Mouse (Mus musculus) embryonic facial prominence, embryonic 14.5 days (tissue): Measurements from ENCODE around the gene Olfr734. TPM values are rescaled to one million over a fixed set of nuclear protein-coding genes. Genes with fewer than 3 reads are reported as not detected.

Experiments
- polyA plus RNA-seq: library from polyadenylated mRNA; unstranded; fragments of >200 nt; fragmentation: Nextera tagmentation; extraction: Ambion mirVana; gene quantifications from 2 replicates; pipeline ENCODE4 v1.2.1, GENCODE M21; 2014

Olfr734 gene
- polyA plus RNA-seq, 1 experiment from 2014 or later, result not detected

Other genes with a start within 250 kb of the Olfr734 start
- gene Olfr726, start 235.8 kb downstream of the Olfr734 start, polyA plus RNA-seq, result not detected in 2 replicates
- gene Olfr727, start 203.6 kb downstream of the Olfr734 start, polyA plus RNA-seq, result 0.10 TPM in 1 of 2 replicates, not detected in the other
- gene Olfr728, start 184.1 kb downstream of the Olfr734 start, polyA plus RNA-seq, result not detected in 2 replicates
- not detected in 2 replicates for gene Olfr729, start 173.9 kb downstream of the Olfr734 start, polyA plus RNA-seq
- gene Olfr730, start 138.6 kb downstream of the Olfr734 start, polyA plus RNA-seq, result not detected in 2 replicates
- gene Olfr731, start 84.9 kb downstream of the Olfr734 start, polyA plus RNA-seq, result not detected in 2 replicates
- gene Olfr732, start 42.6 kb downstream of the Olfr734 start, polyA plus RNA-seq, result not detected in 2 replicates
- not detected in 2 replicates for gene Olfr733, start 25.2 kb downstream of the Olfr734 start, polyA plus RNA-seq
- gene Olfr735, start 22.1 kb upstream of the Olfr734 start, polyA plus RNA-seq, result not detected in 2 replicates
- not detected in 2 replicates for gene Tlr11, start 31.2 kb upstream of the Olfr734 start, polyA plus RNA-seq
- gene Olfr736, start 54.4 kb upstream of the Olfr734 start, polyA plus RNA-seq, result 0.20 TPM in 1 of 2 replicates, not detected in the other
- gene Olfr738, start 80.8 kb upstream of the Olfr734 start, polyA plus RNA-seq, result not detected in 2 replicates
- gene Olfr739, start 91.9 kb upstream of the Olfr734 start, polyA plus RNA-seq, result not detected in 2 replicates
- gene Olfr740, start 118.8 kb upstream of the Olfr734 start, polyA plus RNA-seq, result not detected in 2 replicates
- not detected in 2 replicates for gene Olfr741, start 146.0 kb upstream of the Olfr734 start, polyA plus RNA-seq
- gene Olfr742, start 176.8 kb upstream of the Olfr734 start, polyA plus RNA-seq, result not detected in 2 replicates
- not detected in 2 replicates for gene Olfr743, start 195.1 kb upstream of the Olfr734 start, polyA plus RNA-seq